Mouse (Mus musculus) monocyte, adult 2 months (primary cell): ENCODE results near the gene Zswim2.
"Not testable (repeated sequence)": the region's sequence is repeated elsewhere in the genome, so short reads cannot be mapped to it uniquely, and the experiment has no call there.

Source experiments
- DNase-seq, 2 experiments: peaks; one replicate each; pipeline ENCODE4 v3.0.0; 2022; ENCODE audit warnings: low spot score in 2 of 2, low read depth in 1 of 2

Zswim2 gene

GRCm38 (mm10) chr2:83940931-83941361 is at the start of gene Zswim2:
Gene Zswim2 (minus strand): TSS chr2:83941228.
- peak in 1 of 2 experiments; percentile 1 for DNase-seq

- not testable (repeated sequence) for DNase-seq
Measured at GRCm38 (mm10) chr2:83990253-83990652, 49.2 kb upstream of the Zswim2 start, which contains the start of gene Gm13691. Gene Gm13691 (plus strand): TSS chr2:83990553.

- DNase-seq: not testable (repeated sequence)
Measured at GRCm38 (mm10) chr2:83984443-83984842, 43.4 kb upstream of the Zswim2 start, which contains the start of gene Gm13697. Gene Gm13697 (plus strand): TSS chr2:83984743.

GRCm38 (mm10) chr2:83978633-83979032 is 37.6 kb upstream of the Zswim2 start, which contains the start of gene Gm13694:
Gene Gm13694 (plus strand): TSS chr2:83978933.
- DNase-seq: not testable (repeated sequence)

- not testable (repeated sequence) for DNase-seq
Measured at GRCm38 (mm10) chr2:83972823-83973222, 31.8 kb upstream of the Zswim2 start, which contains the start of gene Gm13696. Gene Gm13696 (plus strand): TSS chr2:83973123.

GRCm38 (mm10) chr2:83967013-83967412 is 26.0 kb upstream of the Zswim2 start, which contains the start of gene Gm13695:
Gene Gm13695 (plus strand): TSS chr2:83967313.
- not testable (repeated sequence) for DNase-seq

- DNase-seq: not testable (repeated sequence)
Measured at GRCm38 (mm10) chr2:83961203-83961602, 20.2 kb upstream of the Zswim2 start, which contains the start of gene Gm13693. Gene Gm13693 (plus strand): TSS chr2:83961503.

GRCm38 (mm10) chr2:83955393-83955792 is 14.4 kb upstream of the Zswim2 start, which contains the start of gene Gm13698:
Gene Gm13698 (plus strand): TSS chr2:83955693.
- DNase-seq: not testable (repeated sequence)

- no peak for DNase-seq
Measured at GRCm38 (mm10) chr2:83941792-83942191, 764 bp upstream of the Zswim2 start.

- DNase-seq: no peak
Measured at GRCm38 (mm10) chr2:83941378-83941777, 350 bp upstream of the Zswim2 start.

- DNase-seq: peak in 1 of 2 experiments; percentile 21
Measured at GRCm38 (mm10) chr2:83929478-83930088, 11.4 kb downstream of the Zswim2 start.

- DNase-seq: no peak
Measured at GRCm38 (mm10) chr2:83901896-83902540, 39.0 kb downstream of the Zswim2 start.

GRCm38 (mm10) chr2:83893701-83894100 is 47.3 kb downstream of the Zswim2 start:
- DNase-seq: no peak

- no peak for DNase-seq
Measured at GRCm38 (mm10) chr2:83883850-83884420, 57.1 kb downstream of the Zswim2 start.
